Mouse (Mus musculus) embryonic facial prominence, embryonic 13.5 days (tissue): Measurements from ENCODE around the gene Krt24. TPM values are rescaled to one million over a fixed set of nuclear protein-coding genes. Genes with fewer than 3 reads are reported as not detected.
"Not testable (repeated sequence)": the region's sequence is repeated elsewhere in the genome, so short reads cannot be mapped to it uniquely, and the experiment has no call there.

Experiments used
- ATAC-seq: fragments of 200-750 bp; cut with Nextera tagmentation; 2 replicates; pipeline ENCODE4 v1.8.0; 2017; ENCODE audit warnings: low read depth; ENCODE audit not compliant: insufficient number of reproducible peaks, insufficient read depth, low FRiP score, low TSS enrichment
- H3K27ac ChIP-seq: fragments of 300-500 bp; sonication (generic); 2 replicates; pipeline ENCODE4 v1.5.1; 2015; ENCODE audit warnings: moderate library complexity, mild to moderate bottlenecking, inconsistent platforms
- H3K27me3 ChIP-seq: fragments of 300-500 bp; sonication (generic); 2 replicates; pipeline ENCODE4 v1.6.1; 2015; ENCODE audit warnings: mild to moderate bottlenecking, inconsistent platforms
- H3K36me3 ChIP-seq: fragments of 300-500 bp; sonication (generic); 2 replicates; pipeline ENCODE4 v1.6.1; 2015; ENCODE audit warnings: mild to moderate bottlenecking, inconsistent platforms
- H3K4me1 ChIP-seq: fragments of 300-500 bp; sonication (generic); 2 replicates; pipeline ENCODE4 v1.6.1; 2015; ENCODE audit warnings: inconsistent platforms
- H3K4me2 ChIP-seq: fragments of 300-500 bp; sonication (generic); 2 replicates; pipeline ENCODE4 v1.6.1; 2015; ENCODE audit warnings: moderate library complexity, mild to moderate bottlenecking, inconsistent platforms
- H3K4me3 ChIP-seq: fragments of 300-500 bp; sonication (generic); 2 replicates; pipeline ENCODE4 v1.5.1; 2015; ENCODE audit warnings: mild to moderate bottlenecking, inconsistent platforms
- H3K9ac ChIP-seq: fragments of 300-500 bp; sonication (generic); 2 replicates; pipeline ENCODE4 v1.6.1; 2015; ENCODE audit warnings: mild to moderate bottlenecking, inconsistent platforms
- H3K9me3 ChIP-seq: fragments of 300-500 bp; sonication (generic); 2 replicates; pipeline ENCODE4 v1.6.1; 2016; ENCODE audit warnings: inconsistent platforms
- WGBS: fragments of 180-500 bp; shearing (Covaris S2); methylation state at CpG from one replicate; pipeline ENCODE4 v1.1.7; 2015; ENCODE audit warnings: mixed read lengths; 5-methylcytosine and 5-hydroxymethylcytosine counted together
- polyA plus RNA-seq: library from polyadenylated mRNA; unstranded; fragments of >200 nt; fragmentation: Nextera tagmentation; extraction: Ambion mirVana; gene quantifications from 2 replicates; pipeline ENCODE4 v1.2.1, GENCODE M21; 2015

Krt24 gene
- polyA plus RNA-seq, 1 experiment from 2014 or later: 0.44 TPM

DNA sequence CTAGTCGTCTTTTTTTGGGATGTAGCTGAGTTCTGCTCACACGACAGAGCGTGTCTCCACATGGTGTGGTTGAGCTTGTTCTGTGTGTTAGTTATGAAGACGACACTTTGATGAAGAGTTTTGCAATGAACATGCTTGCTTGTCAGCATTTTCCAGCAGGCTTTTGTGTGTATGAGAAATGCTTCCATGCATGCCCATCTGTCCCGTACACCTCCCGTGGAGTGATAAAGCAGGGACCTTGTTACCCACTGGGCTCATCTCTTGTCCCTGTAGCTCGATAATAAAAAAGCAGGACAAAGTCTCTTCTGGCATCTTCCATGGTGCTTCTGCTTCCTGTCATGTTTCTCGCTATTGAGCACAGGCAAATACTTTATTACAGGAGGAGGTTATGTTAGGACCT, 32.4 kb downstream of the Krt24 start:
- no peaks in the 10 kb centered on the region for H3K9me3 ChIP-seq
- H3K27me3 ChIP-seq: no peaks in the 10 kb centered on the region
- no peak for ATAC-seq
- no peak overlapping the region for H3K4me2 ChIP-seq
- WGBS: 66% methylated on average over 8 of the region's 8 CpGs
- no peak overlapping the region for H3K27ac ChIP-seq
- H3K4me3 ChIP-seq: no peak overlapping the region
- no peaks in the 10 kb centered on the region for H3K36me3 ChIP-seq
- H3K4me1 ChIP-seq: peaks cover 5% of the 10 kb centered on the region
- H3K9ac ChIP-seq: no peak overlapping the region

DNA sequence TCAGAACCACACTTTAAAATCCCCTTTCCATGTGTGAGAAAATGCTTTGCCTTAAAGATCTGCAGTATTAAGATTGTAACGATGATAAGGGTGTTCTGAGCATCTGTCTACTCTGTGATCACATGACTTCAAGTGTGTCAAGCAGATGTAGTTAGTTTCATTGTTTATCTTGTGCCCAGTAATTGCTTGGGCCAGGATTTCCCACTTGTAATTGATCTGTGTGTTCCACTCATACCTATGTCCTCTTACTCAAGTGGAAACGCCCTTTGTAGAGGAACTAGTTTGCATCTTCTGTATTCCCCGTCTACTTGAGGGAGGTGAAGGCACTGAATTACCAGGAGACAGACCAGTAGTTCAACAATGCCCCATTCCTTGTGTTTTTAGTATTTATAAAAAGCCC, 34.4 kb downstream of the Krt24 start:
- 48% methylated on average over 3 of the region's 3 CpGs for WGBS
- H3K36me3 ChIP-seq: no peaks in the 10 kb centered on the region
- H3K4me2 ChIP-seq: no peak overlapping the region
- H3K27ac ChIP-seq: no peak overlapping the region
- H3K27me3 ChIP-seq: no peaks in the 10 kb centered on the region
- H3K9me3 ChIP-seq: no peaks in the 10 kb centered on the region
- H3K4me3 ChIP-seq: no peak overlapping the region
- ATAC-seq: no peak
- no peak overlapping the region for H3K9ac ChIP-seq
- peaks cover 5% of the 10 kb centered on the region for H3K4me1 ChIP-seq

GRCm38 (mm10) chr11:99250241-99250640, 34.8 kb downstream of the Krt24 start:
- peaks cover 5% of the 10 kb centered on the region for H3K4me1 ChIP-seq
- H3K9me3 ChIP-seq: no peaks in the 10 kb centered on the region

DNA sequence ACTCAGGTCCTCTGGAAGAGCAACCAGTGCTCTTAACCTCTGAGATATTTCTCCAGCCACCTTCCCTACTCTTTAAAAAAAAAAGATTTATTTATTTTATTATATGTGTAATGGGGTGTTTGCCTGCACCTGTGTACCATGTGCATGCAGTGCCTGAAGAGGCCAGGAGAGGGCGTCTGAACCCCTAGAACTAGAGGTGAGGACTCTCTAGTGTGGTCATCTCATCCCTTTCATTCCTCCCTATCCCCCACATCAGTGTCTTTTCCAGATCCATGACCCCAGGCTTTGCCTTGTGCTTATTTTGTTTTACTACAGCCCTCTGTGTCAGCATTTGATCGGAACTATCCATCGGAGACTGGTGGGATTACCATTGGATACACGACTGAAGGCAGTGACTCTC, 35.9 kb downstream of the Krt24 start:
- no peak for ATAC-seq
- Histone ChIP-seq H3K4me3 (no peak overlapping the region), H3K4me2 (no peak overlapping the region), H3K9me3 (no peaks in the 10 kb centered on the region), H3K4me1 (peaks cover 6% of the 10 kb centered on the region), H3K27me3 (no peaks in the 10 kb centered on the region), H3K27ac (no peak overlapping the region), H3K36me3 (no peaks in the 10 kb centered on the region), H3K9ac (no peak overlapping the region)
- 63% methylated on average over 4 of the region's 4 CpGs for WGBS

More at GRCm38 (mm10) chr11:99250241-99250640, 34.8 kb downstream of the Krt24 start:
- Histone ChIP-seq H3K9ac (0 out of 2 replicates have a peak overlapping the region, but pooled peaks have one; percentile 17), H3K36me3 (no peaks in the 10 kb centered on the region), H3K27ac (no peak overlapping the region), H3K4me2 (no peak overlapping the region), H3K4me3 (no peak overlapping the region), H3K27me3 (no peaks in the 10 kb centered on the region)
- 35% methylated on average over 5 of the region's 5 CpGs for WGBS
- ATAC-seq: no peak

DNA sequence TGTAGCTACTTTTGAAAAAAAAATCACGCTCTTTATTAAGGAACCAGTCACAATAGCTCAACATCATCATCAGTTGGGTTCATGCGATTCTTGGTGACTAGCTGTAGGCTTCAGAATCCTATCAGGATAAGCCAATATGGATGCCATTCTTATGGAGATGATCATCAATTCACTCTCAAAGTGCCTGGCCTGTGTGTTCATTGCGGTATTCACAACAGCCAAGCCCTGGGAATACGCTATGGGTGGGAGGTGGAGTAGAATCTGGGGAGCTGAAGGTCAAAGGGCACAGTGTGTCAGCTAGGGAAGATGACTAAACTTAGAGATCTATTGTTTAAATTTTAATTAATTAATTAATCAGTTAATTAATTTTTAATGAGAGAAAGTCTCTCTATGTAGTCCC, 37.1 kb downstream of the Krt24 start:
- H3K4me1 ChIP-seq: peaks cover 12% of the 10 kb centered on the region

DNA sequence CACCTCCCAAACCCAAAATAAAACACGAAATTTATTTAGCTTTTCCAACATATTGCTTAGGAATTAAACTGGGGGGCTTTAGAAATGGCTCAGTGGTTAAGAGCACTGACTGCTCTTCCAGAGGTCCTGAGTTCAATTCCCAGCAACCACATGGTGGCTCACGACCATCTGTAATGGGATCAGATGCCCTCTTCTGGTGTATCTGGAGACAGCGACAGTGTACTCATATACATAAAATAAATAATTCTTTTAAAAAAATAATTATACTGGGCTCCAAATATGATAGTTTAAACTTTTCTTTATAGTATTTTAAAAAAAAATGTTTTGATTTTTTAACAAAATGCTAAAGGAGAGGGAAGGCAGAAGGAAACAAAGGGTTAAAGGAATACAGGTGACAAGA, 40.5 kb downstream of the Krt24 start:
- H3K4me2 ChIP-seq, H3K9me3 ChIP-seq, H3K36me3 ChIP-seq, H3K9ac ChIP-seq, H3K4me3 ChIP-seq, H3K4me1 ChIP-seq, ATAC-seq, H3K27ac ChIP-seq, H3K27me3 ChIP-seq: not testable (repeated sequence)
- WGBS: 47% methylated on average over 3 of the region's 3 CpGs

More for the DNA sequence above, 37.1 kb downstream of the Krt24 start:
- H3K4me3 ChIP-seq: no peak overlapping the region
- H3K27ac ChIP-seq: no peak overlapping the region
- H3K27me3 ChIP-seq: no peaks in the 10 kb centered on the region
- no peak for ATAC-seq
- H3K4me2 ChIP-seq: no peak overlapping the region
- 96% methylated on average over 4 of the region's 4 CpGs for WGBS
- H3K9ac ChIP-seq: no peak overlapping the region
- no peaks in the 10 kb centered on the region for H3K36me3 ChIP-seq
- H3K9me3 ChIP-seq: no peaks in the 10 kb centered on the region

GRCm38 (mm10) chr11:99243820-99244374, 41.2 kb downstream of the Krt24 start, which contains the start of gene Krt222:
Gene Krt222, minus strand, starts transcription at chr11:99244085.
- no peaks in the 10 kb centered on the region for H3K27me3 ChIP-seq
- no peak for ATAC-seq
- WGBS: 6% methylated on average over 17 of the region's 17 CpGs
- peak within 1 kb of the TSS; percentile 35 for H3K4me3 ChIP-seq
- H3K4me1 ChIP-seq: peaks cover 7% of the 10 kb centered on the region; the same call in 1 of the 2 replicates
- no peaks in the 10 kb centered on the region for H3K9me3 ChIP-seq
- no peak within 1 kb of the TSS for H3K27ac ChIP-seq
- no peaks in the 10 kb centered on the region for H3K36me3 ChIP-seq
- H3K4me2 ChIP-seq: peak within 1 kb of the TSS; percentile 63
- H3K9ac ChIP-seq: peak within 1 kb of the TSS; percentile 61

GRCm38 (mm10) chr11:99243200-99243819, 41.8 kb downstream of the Krt24 start:
- peaks cover 7% of the 10 kb centered on the region; the same call in 1 of the 2 replicates for H3K4me1 ChIP-seq
- H3K4me2 ChIP-seq: peak overlapping the region; percentile 63
- no peaks in the 10 kb centered on the region for H3K9me3 ChIP-seq
- H3K4me3 ChIP-seq: peak overlapping the region; percentile 35
- H3K27me3 ChIP-seq: no peaks in the 10 kb centered on the region
- WGBS: 63% methylated on average over 3 of the region's 3 CpGs
- no peak for ATAC-seq
- H3K9ac ChIP-seq: peak overlapping the region; percentile 61; the same call in 1 of the 2 replicates
- H3K27ac ChIP-seq: no peak overlapping the region
- no peaks in the 10 kb centered on the region for H3K36me3 ChIP-seq

DNA sequence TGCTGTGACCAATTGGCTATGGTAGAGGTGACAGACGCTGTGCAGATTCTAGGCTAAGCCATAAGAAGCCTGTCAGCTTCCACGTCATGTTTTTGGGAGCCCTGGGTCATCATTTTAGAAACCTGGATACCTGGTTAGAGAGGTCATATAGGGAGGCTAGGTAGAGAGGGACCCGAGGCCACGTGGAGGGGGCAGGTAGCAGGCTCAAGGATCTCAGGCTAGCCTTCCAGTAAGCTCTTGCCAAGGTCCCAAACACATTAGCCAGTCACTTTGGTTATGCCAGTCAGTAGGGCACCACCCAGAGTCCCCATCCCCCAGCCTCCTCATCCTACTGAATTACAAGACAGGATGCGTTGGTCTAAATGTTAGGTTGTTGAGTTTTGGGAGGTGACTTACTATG, 43.0 kb downstream of the Krt24 start:
- Histone ChIP-seq H3K9me3 (no peaks in the 10 kb centered on the region), H3K36me3 (no peaks in the 10 kb centered on the region), H3K4me1 (peaks cover 7% of the 10 kb centered on the region; the same call in 1 of the 2 replicates), H3K27me3 (no peaks in the 10 kb centered on the region), H3K4me2 (no peak overlapping the region), H3K27ac (no peak overlapping the region), H3K9ac (no peak overlapping the region), H3K4me3 (no peak overlapping the region)
- ATAC-seq: no peak
- WGBS: 75% methylated on average over 5 of the region's 5 CpGs

DNA sequence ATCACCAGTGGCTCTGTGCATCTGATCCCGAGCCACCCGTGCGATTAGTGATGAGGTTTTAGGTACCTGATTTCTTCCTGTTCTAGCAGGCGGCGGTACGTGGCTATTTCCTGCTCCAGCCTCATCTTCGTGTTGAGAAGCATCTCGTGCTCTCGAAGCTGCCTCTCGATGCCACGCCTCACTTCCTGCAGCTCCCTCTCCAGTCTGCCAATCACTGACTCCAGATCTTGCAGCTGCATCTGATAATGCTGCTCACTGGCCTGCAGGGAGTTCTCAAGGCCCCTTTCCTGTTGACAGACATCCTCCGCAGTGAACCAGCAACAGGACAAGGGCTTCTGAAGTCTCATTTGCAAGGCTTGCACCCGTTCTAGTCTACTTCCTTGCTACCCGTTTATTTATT, 46.6 kb downstream of the Krt24 start:
- Histone ChIP-seq H3K27me3 (no peaks in the 10 kb centered on the region), H3K4me3 (no peak overlapping the region), H3K9me3 (no peaks in the 10 kb centered on the region), H3K36me3 (no peaks in the 10 kb centered on the region), H3K9ac (no peak overlapping the region), H3K27ac (no peak overlapping the region), H3K4me1 (no peaks in the 10 kb centered on the region), H3K4me2 (no peak overlapping the region)
- no peak for ATAC-seq
- WGBS: 52% methylated on average over 14 of the region's 14 CpGs

GRCm38 (mm10) chr11:99231049-99231816, 53.8 kb downstream of the Krt24 start:
- ATAC-seq: peak; percentile 50; the same call in 1 of the 2 replicates

More at GRCm38 (mm10) chr11:99231049-99231816, 53.8 kb downstream of the Krt24 start:
- peak overlapping the region; percentile 80 for H3K4me2 ChIP-seq
- H3K27me3 ChIP-seq: no peaks in the 10 kb centered on the region
- H3K36me3 ChIP-seq: peaks cover 16% of the 10 kb centered on the region
- peak overlapping the region; percentile 99 for H3K27ac ChIP-seq
- 20% methylated on average over 15 of the region's 15 CpGs for WGBS
- H3K9me3 ChIP-seq: no peaks in the 10 kb centered on the region
- H3K4me3 ChIP-seq: peak overlapping the region; percentile 87
- H3K9ac ChIP-seq: peak overlapping the region; percentile 100
- H3K4me1 ChIP-seq: peaks cover 28% of the 10 kb centered on the region
